Mouse (Mus musculus) layer of hippocampus, adult 18-20 months (tissue): ENCODE measurements around the gene A230072I06Rik. TPM values are rescaled to one million over a fixed set of nuclear protein-coding genes. Genes with fewer than 3 reads are reported as not detected.

ENCODE experiments used
- DNase-seq, 2 experiments: peaks; one replicate each; pipeline ENCODE4 v3.0.0; 2022; ENCODE audit warnings: low spot score in 2 of 2
- total RNA-seq, 2 experiments: library from RNA; stranded (reverse); gene quantifications; 2 replicates each; pipeline ENCODE4 v1.2.3; 2021

Gene A230072I06Rik
- total RNA-seq, 2 experiments from 2014 or later, result not detected

- no peak for DNase-seq
Measured at GRCm38 (mm10) chr8:12322071-12322470, 43.5 kb downstream of the A230072I06Rik start.

GRCm38 (mm10) chr8:12323238-12323637, 44.6 kb downstream of the A230072I06Rik start:
- DNase-seq, result no peak

- DNase-seq, result no peak
Measured at GRCm38 (mm10) chr8:12324561-12324960, 45.9 kb downstream of the A230072I06Rik start.

GRCm38 (mm10) chr8:12324991-12325601, 46.5 kb downstream of the A230072I06Rik start:
- DNase-seq, result no peak

- DNase-seq, result no peak
Measured at GRCm38 (mm10) chr8:12327187-12327586, 48.6 kb downstream of the A230072I06Rik start.

GRCm38 (mm10) chr8:12327707-12328471, 49.3 kb downstream of the A230072I06Rik start:
- no peak for DNase-seq

GRCm38 (mm10) chr8:12328476-12328875, 49.9 kb downstream of the A230072I06Rik start:
- DNase-seq, result no peak

- DNase-seq, result no peak
Measured at GRCm38 (mm10) chr8:12330066-12330465, 51.4 kb downstream of the A230072I06Rik start.

Other genes with a start within 250 kb of the A230072I06Rik start
- gene Sox1, start 116.5 kb downstream of the A230072I06Rik start, total RNA-seq, result 10 to 100 TPM in 1 of 2 experiments, 1 to 10 TPM in 1; 9.6 to 11.3 TPM